Mouse (Mus musculus) heart, adult 8-10 months (tissue): ENCODE measurements around the gene Spsb1. TPM values are rescaled to one million over a fixed set of nuclear protein-coding genes. Genes with fewer than 3 reads are reported as not detected.
A peak's percentile ranks its signal among the peaks of the same experiment; 100 is the strongest.

Experiments used
- DNase-seq: peaks from one replicate; pipeline ENCODE4 v3.0.0; 2022; ENCODE audit warnings: low spot score
- total RNA-seq, 4 experiments: library from RNA; stranded (reverse); gene quantifications; 2 replicates each; pipeline ENCODE4 v1.2.4; 2022

The Spsb1 gene
- total RNA-seq, 4 experiments from 2014 or later = 24.7 to 43.0 (median 31.0) TPM

DNA sequence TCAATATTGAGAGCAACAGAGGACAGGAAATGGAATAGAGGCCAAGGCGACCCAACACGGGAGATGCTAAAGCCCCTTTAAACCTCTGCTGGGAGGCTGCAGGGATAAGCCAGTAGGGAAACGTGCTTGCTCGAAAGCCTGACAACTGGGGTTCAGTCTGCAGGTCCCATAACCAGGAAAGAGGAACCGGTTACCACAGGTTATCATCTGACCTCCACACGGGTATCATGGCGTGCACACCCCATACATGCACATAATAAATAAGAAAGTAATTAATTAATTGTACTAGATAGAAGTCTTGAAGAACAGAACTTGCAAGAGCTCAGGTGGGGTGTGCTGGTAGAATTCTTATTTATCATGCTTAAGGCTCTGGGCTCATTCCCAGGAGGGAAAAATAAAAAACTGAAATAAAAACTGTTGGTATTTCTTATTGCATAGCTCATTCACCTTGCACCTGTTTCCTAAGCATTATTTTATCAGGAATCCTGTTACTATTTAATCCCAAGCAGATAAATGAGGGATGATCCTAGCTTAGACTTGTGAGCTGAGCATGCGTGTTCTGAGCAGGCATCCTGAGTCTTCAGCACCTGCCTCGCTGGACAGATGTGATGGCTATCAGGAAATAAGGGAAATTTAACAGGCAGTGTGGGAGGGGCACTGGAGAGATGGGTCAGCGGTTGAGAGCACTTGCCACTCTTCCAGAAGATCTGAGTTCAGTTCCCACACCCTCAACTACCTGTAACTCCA, 32.0 kb upstream of the Spsb1 start:
- no peak for DNase-seq

DNA sequence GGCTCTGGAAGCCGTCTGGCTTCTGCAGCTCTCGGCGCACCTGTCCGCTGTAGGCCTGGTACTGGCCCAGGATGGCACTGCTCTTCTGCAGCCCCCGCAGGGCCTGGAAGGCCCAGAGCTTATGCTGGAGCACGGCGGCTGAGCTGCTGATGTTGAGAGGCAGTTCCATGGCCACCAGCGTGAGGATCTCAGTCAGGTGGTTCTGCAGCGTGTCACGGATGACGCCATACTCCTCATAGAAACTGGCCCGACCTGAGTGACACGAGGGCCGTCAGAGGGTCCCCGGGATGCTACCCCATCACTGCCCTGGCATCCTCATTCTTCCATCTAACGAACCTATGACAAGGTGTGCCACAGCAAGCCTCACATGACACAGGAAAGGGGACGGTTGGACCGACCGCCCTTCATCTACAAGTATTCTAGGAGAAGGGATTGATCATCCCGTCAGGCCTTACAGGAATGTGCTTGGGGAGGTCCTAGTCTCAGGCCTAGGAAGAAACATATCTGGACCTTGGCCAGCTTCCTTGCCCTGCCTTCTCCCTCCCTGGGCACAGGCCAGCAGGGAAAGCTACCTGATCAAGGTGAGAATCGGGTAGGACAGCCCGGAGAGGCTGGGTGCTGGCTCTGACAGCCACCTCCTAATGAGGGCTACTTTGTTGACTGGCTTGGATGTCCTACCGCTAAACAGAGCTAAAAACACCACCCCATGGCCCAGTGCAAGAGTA, 29.2 kb upstream of the Spsb1 start:
- DNase-seq = no peak

DNA sequence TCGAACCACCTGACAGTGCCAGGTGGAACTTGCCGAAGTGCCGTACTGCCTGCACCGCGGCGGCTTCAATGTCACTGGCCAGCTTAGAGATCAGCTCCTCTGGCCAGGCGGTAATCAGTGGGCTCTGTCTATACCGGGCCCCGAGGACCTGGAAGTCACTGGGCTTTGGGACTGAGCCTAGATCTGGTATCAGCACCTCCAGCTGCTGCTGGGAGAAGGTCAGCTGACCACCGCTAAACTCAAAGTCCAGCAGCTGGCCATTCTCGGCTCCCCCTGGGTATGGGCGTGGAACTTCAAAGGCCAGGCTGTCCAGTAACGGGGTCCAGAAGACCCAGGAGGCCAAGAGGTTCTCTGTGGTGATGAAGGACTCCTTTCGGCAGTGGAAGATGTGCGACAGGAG, 27.3 kb upstream of the Spsb1 start:
- DNase-seq = no peak

DNA sequence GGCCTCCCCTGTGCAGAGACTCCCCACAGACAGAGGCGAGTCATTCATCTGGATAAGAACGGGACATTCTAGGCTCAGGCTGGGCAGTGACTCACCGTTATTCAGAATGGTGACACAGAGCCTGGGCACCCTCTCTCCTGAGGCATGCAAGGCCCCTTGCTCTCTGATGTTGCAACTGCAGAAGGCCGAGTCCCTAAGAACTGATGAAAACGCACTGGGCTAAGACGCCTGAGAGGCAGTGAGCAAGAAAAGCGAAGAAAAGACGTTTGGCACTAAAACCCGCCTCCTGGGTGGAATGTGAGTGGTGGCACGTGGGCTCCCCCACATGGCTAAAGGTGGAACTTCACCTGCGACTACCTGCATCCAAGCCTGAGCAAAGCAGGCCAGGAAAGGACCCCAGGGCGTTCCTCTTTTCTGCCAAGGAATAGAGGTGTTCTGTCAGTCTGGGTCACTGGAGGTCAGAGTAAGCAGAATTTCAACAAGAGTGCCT, 25.0 kb upstream of the Spsb1 start:
- peak; percentile 75 for DNase-seq

DNA sequence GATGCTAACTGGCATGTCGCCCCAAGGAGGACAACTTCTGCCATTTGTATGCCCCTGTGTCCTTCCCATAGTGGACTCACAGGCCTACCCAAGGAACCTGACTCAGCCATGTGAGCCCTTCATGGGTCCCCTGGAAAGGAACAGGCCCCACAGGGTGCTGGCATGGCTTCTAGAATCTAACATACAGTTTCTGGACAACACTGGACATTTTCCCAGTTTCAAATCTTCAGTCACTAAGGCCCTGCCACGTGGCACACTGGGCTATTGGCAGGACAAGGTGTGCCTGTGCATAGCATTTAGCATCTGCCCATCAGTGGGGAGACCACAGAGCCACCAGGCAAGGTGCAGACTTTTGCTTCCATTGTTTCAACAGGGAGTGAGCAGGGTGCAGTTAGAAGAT, 24.0 kb upstream of the Spsb1 start:
- DNase-seq = no peak

DNA sequence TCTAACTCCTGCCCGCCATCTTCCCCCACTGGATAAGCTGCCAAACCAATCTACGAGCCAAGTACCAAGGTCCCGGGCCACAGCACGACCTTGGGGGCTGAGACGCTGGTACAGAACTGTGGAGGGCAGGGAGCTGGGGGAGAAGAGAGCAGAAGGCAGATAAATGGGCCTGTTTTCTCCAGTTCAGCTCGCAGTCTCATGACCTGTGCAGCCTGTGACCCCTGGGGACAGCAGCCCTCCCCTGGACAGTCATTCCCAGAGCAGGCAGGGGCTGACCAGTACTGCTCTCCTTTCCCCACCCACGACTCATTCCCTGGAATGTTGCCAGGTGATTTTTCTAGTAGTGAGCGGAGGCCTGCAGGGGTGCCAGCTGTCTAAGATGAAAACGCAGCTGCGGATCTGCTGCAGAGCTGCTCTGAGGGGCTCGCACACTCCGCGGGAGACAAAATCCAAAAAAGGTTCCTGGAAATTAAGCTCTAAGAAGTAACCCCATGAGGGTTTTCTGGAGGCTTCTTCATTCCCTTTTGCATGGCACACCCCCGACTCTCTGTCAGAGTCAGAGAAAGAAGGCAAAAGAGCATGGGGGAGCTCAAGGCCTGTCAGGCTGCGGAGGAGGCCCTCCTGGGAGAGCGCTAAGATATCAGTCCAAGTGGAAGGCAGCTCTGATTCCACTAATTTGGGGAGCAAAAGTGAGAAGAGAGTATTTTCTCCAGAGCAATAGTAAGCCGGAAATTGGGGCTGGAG, 23.1 kb upstream of the Spsb1 start:
- DNase-seq = no peak

DNA sequence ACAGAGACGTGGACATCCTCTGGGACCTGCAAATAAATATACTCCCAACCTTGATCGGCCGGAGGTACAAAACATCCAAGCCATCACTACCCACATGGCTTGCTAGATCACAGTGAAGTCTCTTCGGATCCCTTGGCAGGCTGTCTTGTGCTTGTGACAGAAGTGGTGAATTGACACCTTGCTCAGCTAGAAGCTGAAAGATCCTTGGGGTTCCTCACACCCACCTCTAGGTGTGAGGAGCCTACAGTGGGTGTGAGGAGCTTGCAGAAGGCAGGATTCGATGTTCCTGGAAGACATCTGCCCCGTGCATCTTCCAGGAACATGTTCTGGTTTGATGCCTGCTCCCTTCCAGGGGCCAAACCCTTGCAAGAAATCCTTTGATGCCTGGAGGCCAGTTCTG, 22.3 kb upstream of the Spsb1 start:
- no peak for DNase-seq

DNA sequence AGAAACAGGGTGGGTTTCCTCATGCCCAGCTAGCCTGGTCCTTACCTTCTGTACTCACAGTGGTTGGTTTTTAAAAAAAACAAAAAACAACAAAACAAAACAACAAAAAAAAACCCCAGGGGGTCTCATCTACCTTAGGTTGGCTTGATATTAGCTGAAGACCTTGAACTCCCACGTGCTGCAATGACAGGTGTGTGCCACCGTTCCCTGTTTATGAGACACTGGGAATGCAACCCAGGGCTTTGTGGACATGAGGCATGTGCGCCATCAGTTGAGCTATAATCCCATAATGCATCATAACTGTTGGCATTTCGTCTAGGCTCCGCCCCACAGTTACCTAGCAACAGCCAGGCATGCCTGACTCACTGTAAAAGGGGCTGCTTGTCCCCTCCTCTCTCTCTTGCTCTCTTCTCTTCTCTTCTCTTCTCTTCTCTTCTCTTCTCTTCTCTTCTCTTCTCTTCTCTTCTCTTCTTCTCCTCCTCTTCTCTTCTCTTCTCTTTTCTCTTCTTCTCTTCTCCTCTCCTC, 20.9 kb upstream of the Spsb1 start:
- no peak for DNase-seq

DNA sequence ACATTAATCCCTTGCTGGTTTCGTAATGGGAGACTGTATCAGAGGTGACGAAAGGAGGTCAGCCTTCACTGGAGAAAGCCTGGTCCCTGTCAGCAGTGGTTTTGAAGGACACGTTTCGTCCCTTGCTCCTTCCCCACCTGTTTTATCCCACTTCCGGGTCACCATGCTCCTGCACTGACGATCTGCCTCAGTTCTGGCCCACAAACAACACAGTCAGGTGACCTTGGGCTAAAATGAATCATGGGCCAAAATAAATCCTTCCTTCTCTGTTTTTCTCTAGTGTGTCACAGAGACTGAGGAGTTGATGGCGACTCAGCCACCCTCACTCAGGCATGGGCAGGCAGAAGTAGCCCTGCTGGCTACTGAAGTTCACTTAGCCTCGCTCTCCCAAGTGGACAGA, 20.4 kb upstream of the Spsb1 start:
- no peak for DNase-seq

DNA sequence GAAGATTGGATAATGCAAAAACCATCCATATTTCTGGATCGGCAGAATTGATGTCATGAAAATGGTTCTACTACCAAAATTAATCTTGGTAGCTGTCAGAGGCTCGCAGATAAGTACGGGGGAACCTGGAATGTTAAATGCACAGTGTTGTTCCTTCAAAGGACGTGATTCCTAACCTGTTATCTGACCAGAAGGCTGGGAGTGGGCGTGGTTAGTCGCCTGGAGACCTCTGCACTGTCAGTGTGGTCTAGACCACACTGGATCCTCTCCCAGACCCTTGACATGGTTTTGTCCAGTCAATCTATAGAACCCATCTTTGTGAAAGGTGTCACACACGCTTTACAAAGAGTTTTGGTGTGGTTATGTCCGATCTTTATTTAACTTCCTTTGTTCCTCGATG, 16.6 kb upstream of the Spsb1 start:
- DNase-seq = no peak

DNA sequence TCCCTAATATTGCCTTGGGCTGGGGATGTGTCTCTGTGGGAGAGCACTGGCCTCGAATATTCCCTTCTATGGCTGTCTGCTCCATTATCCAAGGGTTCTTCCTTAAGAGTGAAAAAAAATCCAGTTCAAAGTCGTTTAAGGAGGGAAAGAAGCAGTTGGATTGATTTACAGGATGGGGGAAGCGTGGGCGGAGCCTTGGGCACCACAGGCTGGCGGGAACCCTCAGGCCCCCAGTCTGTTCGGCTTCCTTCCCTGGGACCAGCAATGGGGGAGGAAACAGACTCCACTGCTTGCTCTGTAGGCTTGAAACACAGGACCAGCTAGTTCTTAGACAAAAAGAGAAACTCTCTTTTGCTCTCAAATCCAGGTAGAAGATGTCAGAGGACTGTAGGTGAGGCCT, 13.7 kb upstream of the Spsb1 start:
- DNase-seq = no peak

DNA sequence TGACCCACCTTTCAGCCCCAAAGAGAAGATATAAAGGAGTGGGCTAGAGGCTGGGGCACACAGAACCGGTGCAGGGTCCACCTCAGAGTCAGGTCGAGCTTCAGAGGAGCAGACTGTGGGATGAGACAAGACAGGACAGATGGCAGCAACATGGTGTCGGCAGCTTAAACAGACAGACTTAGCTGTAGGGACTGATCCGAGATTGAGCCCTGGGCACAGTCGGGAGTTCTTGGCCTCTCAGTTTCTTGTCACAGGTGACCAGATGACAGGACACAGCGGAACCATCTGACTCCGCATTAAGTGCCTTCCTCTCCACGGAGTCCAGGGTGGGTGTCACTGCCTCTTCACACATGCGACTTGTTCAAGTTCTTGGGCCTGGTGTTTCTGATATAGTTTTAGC, 12.1 kb upstream of the Spsb1 start:
- no peak for DNase-seq

DNA sequence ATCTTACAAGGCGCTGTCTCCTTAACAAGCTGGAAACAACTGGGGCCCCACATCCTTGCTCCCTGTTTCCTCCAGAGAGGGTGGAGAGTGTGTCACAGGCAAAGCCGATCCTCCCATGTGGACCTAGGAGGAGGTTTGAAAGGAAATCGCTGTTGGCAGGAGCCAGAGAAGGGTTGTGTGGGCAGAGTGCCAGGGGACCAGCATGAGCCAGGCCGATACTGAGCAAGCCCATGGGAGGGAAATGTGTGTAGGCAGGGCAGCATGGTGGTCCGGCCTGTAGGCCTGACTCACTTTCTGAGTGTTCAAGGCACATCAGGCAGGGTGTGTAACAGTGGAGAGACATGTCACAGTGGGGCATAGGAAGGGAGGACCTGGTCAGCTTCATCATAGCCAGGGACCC, 11.4 kb upstream of the Spsb1 start:
- no peak for DNase-seq

DNA sequence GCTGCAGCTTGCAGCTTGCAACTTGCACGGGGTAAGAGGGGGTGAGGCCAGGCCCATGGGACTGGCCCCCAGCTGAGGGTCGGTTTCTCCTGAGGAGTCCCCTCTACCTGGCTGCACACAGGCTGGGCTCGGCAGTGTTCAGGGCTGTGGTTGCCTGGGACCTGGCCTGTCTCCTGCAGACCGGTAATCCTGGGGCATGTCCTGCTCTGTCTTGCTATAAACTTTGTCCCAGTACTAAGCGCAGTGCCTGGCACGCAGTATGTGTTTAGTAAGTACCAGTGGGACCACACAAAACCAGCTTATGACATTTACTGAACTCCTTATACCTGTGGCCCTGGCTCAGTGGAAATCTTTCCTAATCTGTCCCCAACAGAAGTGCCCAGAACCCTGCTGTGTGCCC, 10.8 kb upstream of the Spsb1 start:
- no peak for DNase-seq

DNA sequence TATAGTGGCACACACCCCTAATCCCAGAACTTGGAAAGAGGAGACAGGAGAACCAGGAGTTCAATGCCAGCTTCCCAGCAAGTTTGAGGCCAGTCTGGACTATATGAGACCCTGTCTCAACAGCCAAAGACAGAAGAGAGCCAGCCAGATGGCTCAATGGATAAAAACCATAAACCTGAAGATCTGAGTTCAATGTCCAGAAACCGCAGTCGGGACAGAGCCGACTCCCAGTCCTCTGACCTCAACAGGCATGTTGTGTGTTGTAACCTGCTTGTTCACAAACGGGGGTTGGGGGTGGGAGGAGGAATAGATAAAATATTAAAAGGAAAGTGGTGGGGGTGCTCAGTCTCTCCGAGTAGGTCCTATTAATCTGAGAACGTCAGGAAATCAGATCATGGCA, 10.4 kb upstream of the Spsb1 start:
- no peak for DNase-seq

DNA sequence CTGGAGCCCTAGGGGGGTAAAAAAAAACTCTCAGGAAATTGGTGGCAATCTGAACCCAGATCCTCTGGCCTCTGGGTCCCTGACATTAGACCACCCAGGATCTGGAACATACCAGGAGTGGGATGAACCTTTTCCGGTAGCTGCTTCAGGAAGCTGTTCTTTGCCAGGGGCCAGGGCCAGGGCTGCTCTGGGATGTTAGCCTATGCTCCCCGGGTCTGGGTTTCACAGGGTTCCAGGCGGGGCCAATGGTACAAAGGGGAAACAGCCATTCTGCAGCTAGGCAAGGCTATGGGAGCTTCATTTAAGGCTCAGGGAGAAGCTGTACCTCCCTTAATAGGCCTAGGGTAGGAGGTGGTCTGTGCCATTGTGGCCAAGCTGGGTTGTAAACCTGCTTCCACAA, 9.9 kb upstream of the Spsb1 start:
- DNase-seq = no peak

DNA sequence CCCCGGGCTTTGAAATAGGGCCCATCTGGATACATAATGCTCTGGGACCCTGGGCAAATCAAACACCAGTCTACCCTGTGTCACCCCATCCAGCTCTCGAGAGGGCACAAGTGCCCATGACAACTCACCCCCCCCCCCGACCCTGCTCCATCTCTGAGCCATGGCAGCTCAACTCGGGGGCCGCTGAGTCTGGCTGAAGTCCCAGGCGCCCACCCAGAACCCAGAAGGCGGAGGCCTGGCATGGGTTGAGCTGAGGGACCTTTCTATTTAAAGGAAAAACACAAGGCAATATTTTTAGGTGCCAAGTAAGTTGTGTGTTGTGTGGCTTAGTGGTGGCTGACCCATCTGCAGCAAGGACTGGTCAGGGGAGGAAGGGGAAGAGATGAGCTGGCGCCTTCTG, 9.4 kb upstream of the Spsb1 start:
- DNase-seq = no peak

DNA sequence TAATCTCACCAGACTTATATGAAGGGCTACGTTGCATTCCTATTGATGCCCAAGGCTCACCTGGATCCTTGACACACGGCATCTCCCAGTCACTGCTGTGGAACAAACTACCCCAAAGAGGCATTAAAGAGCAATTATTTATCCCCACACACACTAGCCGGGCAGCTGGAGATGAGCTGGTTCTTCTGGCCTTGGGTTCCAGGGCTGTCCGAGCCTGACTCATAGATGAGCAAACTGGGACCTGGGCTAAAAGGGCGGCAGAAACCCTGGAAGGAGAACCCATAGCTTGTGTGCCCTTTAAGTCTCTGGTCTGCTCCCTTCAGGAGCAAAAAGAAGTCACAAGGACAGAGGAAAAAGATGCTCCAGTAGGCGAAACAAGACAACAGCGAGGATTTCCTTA, 5.5 kb upstream of the Spsb1 start:
- DNase-seq = no peak

DNA sequence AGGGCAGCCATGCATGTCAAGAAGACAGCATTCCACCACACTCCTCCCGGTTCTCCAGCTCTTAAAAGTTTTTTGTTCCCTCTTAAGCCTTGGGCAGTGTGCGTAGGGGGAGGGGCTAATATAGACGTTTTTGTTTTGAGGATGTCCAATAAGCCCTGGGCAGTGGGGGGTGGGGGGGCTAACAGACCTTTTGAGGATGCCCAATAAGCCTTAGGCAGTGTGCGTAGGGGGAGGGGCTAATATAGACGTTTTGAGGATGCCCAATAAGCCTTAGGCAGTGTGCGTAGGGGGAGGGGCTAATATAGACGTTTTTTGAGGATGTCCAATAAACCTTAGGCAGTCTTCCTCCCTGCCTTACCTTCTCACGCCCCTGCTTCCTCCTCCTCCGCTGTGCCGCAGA, 5.0 kb upstream of the Spsb1 start:
- DNase-seq = no peak

DNA sequence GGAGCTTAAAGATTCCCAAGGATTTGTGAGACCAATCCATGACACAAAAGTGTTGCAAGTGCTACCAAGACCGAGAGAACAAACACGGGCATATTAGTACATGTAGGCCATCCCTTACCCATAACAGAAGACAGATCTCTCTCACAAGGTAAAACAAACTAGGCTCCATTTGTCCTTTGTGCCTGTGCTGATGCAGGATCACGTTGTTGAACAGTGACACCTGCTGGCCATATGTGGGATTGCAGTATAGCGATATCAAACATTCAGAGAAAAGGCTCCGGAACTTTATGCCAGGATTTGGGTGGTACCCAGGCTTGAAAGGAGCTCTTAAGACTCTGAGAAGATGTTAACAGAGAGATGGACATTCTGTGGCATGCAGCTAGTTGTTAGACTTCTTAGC, 3.7 kb upstream of the Spsb1 start:
- peak; percentile 79 for DNase-seq

DNA sequence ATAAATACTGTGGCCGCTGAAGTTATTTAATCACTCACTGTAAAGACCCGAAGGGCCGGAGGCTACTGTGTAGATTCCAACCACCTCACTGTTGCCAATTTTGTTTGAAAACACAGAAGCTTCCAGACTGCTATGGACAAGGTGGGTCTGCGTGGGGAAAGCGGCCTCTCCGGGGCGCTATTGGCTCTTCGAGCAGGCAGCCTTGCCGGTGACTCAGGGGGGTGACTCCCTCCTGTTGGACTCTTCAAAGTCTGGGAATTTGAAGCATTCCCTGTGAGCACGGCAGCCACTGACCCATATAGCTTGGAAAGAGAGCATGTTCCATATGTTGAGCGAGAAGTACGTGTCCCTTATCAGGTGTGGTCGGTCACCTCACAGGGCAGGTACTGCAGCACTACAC, 1.2 kb upstream of the Spsb1 start:
- DNase-seq = no peak

DNA sequence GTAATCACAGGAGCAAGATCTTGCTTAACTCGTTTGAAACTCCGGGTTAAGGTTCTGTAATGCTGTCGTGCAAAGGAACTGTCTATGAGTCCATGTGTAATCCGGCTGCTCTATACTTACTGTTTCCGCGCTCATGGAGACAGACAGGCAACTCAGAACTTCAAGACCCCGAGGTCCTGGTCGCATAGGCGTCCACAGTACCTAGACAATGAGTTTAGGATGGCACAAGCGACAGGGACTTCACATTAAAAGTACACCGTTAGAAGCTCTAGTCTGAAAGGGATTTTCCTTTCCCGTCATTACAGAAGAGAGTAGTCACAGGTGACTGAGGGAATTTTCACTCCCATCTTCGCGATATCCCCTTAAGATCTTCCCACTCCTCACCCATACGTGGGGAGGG, 788 bp upstream of the Spsb1 start:
- DNase-seq = no peak
